Mouse (Mus musculus) retina, adult 2 months (tissue): ENCODE measurements at regions not wholly inside any gene's neighbourhood (a gene's known extent, or its start where the extent isn't known, plus 50 kb on each side); places are given as distances from the start of the nearest gene placed in this dataset.
A peak's percentile ranks its signal among the peaks of the same experiment; 100 is the strongest.

Source experiments
- DNase-seq: peaks from one replicate; pipeline ENCODE4 v3.0.0-alpha.2; 2012; ENCODE audit warnings: low read depth, low spot score

GRCm38 (mm10) chr5:18080761-18081160, 118.4 kb downstream of the Gnat3 start:
- no peak for DNase-seq

- DNase-seq: no peak
Observed at GRCm38 (mm10) chr5:18082219-18082618, 119.9 kb downstream of the Gnat3 start.

- no peak for DNase-seq
Observed at GRCm38 (mm10) chr5:18083789-18084188, 121.4 kb downstream of the Gnat3 start.

GRCm38 (mm10) chr5:18085456-18085855, 123.1 kb downstream of the Gnat3 start:
- no peak for DNase-seq

- peak; percentile 28 for DNase-seq
Observed at GRCm38 (mm10) chr5:18087919-18088445, 125.6 kb downstream of the Gnat3 start.

GRCm38 (mm10) chr5:18089956-18090355, 127.6 kb downstream of the Gnat3 start:
- DNase-seq: no peak

- no peak for DNase-seq
Observed at GRCm38 (mm10) chr5:18114905-18115689, 152.7 kb downstream of the Gnat3 start.

GRCm38 (mm10) chr5:18135794-18136678, 173.7 kb downstream of the Gnat3 start:
- no peak for DNase-seq

- no peak for DNase-seq
Observed at GRCm38 (mm10) chr5:18137450-18138061, 175.2 kb downstream of the Gnat3 start.

GRCm38 (mm10) chr5:18152241-18152640, 189.9 kb downstream of the Gnat3 start:
- no peak for DNase-seq

- no peak for DNase-seq
Observed at GRCm38 (mm10) chr5:18153703-18154102, 191.4 kb downstream of the Gnat3 start.

GRCm38 (mm10) chr5:18163515-18163914, 196.6 kb downstream of the Gnai1 start:
- DNase-seq: no peak

- no peak for DNase-seq
Observed at GRCm38 (mm10) chr5:18177810-18178209, 182.3 kb downstream of the Gnai1 start.

- no peak for DNase-seq
Observed at GRCm38 (mm10) chr5:18211395-18212057, 148.6 kb downstream of the Gnai1 start.
